Mouse (Mus musculus): ENCODE results near the gene Galk1. TPM values are rescaled to one million over a fixed set of nuclear protein-coding genes. Genes with fewer than 3 reads are reported as not detected.

Gene Galk1
- polyA plus RNA-seq, 1 experiment from 2014 or later, result 113 TPM

DNA sequence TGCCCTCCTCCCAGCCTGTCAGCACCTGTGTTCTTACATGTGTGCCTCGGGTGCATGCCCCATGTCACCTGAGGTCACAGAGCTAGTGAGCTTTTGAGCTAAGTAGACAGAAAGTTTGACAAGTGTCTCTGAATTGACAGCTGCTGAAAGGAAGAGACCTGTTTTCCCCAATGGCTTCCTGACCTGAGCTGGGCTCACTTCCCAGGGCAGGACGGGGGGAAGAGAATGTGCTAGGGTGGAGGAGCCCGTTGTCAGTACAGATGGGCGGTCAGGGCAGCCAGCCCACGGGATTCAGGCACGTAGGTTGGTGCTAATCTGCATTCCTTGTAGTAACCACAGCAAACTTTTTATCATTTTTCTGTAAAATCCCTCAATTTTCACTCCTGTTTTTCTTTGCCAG lies 28.1 kb upstream of the Galk1 start:
- H3K27me3 ChIP-seq (ENCODE audit: control insufficient read depth, insufficient read depth, low read length), result no peaks in the 10 kb centered on the region
- no peak overlapping the region for H3K9ac ChIP-seq (replicated peaks; ENCODE audit: low read length)
- no peak for DNase-seq (ENCODE audit: low spot score)
- no peaks in the 10 kb centered on the region for H3K9me3 ChIP-seq (replicated peaks; ENCODE audit: control insufficient read depth, low read length)
- ATAC-seq (replicated peaks; ENCODE audit: insufficient number of reproducible peaks, low FRiP score, low TSS enrichment, low read depth), result no peak
- no peak overlapping the region for H3K4me3 ChIP-seq (ENCODE audit: low read depth, low read length)
- H3K4me2 ChIP-seq (ENCODE audit: low read depth, low read length), result no peak overlapping the region
- no peak overlapping the region for H3K27ac ChIP-seq (replicated peaks; ENCODE audit: low read depth, low read length)
- peaks cover 9% of the 10 kb centered on the region for H3K36me3 ChIP-seq (replicated peaks; ENCODE audit: control insufficient read depth, insufficient read depth, low read depth, low read length)
- WGBS, result 90% methylated on average over 6 of the region's 6 CpGs
- H3K4me1 ChIP-seq (ENCODE audit: control insufficient read depth, insufficient read depth, low read length), result no peaks in the 10 kb centered on the region

DNA sequence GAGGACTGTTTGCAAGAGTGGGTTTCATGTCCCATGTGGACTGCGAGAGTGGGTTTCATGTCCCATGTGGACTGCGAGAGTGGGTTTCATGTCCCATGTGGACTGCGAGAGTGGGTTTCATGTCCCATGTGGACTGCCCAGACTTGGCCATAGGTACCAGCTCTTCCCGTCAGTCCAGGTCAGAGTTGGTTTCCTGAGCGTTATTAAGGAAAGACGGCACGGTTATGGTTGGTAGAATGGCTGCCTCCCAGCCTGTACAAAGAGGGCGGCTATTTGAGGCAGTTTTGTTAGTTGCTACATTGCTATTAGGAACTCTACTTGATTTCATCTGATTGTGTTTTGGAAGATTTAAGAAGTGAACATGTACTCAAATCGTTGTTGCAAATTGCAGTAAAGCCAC lies 25.3 kb upstream of the Galk1 start:
- 93% methylated on average over 9 of the region's 9 CpGs for WGBS
- no peaks in the 10 kb centered on the region for H3K27me3 ChIP-seq (ENCODE audit: control insufficient read depth, insufficient read depth, low read length)
- ATAC-seq (replicated peaks; ENCODE audit: insufficient number of reproducible peaks, low FRiP score, low TSS enrichment, low read depth) (no peak), DNase-seq (ENCODE audit: low spot score) (no peak)
- peaks cover 9% of the 10 kb centered on the region for H3K36me3 ChIP-seq (replicated peaks; ENCODE audit: control insufficient read depth, insufficient read depth, low read depth, low read length)
- no peak overlapping the region for H3K4me3 ChIP-seq (ENCODE audit: low read depth, low read length)
- no peaks in the 10 kb centered on the region for H3K4me1 ChIP-seq (ENCODE audit: control insufficient read depth, insufficient read depth, low read length)
- no peaks in the 10 kb centered on the region for H3K9me3 ChIP-seq (replicated peaks; ENCODE audit: control insufficient read depth, low read length)
- no peak overlapping the region for H3K27ac ChIP-seq (replicated peaks; ENCODE audit: low read depth, low read length)
- no peak overlapping the region for H3K4me2 ChIP-seq (ENCODE audit: low read depth, low read length)
- H3K9ac ChIP-seq (replicated peaks; ENCODE audit: low read length), result no peak overlapping the region

DNA sequence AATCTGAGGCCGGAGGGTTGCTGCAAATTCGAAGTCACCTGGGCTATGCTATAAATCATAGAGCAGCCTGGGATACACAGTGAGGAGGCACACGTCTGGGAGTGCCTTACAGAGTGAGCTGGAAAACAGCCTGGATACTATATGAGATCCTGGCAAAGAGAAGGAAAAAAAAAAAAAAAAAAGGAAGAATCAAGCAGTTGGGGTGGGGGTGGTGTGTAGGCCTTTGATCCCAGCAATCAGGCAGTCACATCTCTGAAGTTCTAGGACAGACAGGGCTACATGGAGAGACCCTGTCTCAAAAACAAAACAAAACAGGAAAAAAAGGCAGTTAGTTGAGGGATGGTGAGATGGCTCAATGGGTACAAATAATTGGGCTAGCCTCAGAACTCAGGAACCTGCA lies 24.2 kb upstream of the Galk1 start:
- Histone ChIP-seq H3K9me3 (replicated peaks; ENCODE audit: control insufficient read depth, low read length) (no peaks in the 10 kb centered on the region), H3K9ac (replicated peaks; ENCODE audit: low read length) (no peak overlapping the region), H3K4me2 (ENCODE audit: low read depth, low read length) (no peak overlapping the region), H3K4me1 (ENCODE audit: control insufficient read depth, insufficient read depth, low read length) (no peaks in the 10 kb centered on the region), H3K27me3 (ENCODE audit: control insufficient read depth, insufficient read depth, low read length) (no peaks in the 10 kb centered on the region), H3K27ac (replicated peaks; ENCODE audit: low read depth, low read length) (no peak overlapping the region), H3K36me3 (replicated peaks; ENCODE audit: control insufficient read depth, insufficient read depth, low read depth, low read length) (peaks cover 9% of the 10 kb centered on the region), H3K4me3 (ENCODE audit: low read depth, low read length) (no peak overlapping the region)
- no peak for ATAC-seq (replicated peaks; ENCODE audit: insufficient number of reproducible peaks, low FRiP score, low TSS enrichment, low read depth)
- no peak for DNase-seq (ENCODE audit: low spot score)
- WGBS, result 94% methylated on average over 3 of the region's 3 CpGs

DNA sequence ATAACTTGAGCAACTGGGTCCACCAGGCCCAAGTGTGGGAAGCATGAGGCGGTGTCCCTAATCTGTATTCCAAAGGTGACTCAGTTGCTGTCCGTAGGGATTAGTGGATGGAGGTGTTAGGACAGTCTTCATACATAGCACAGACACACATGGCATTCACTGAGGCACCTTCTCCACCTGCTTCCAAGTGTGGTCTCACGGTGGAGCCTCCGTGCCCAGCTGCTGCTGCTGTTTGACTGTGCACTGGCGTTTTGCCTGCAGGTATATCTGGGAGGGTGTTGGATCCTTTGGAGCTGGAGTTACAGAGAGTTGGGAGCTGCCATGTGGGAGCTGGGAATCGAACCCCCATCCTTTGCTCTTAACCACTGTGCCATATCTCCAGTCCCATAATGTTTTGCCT lies 22.1 kb upstream of the Galk1 start:
- H3K4me1 ChIP-seq (ENCODE audit: control insufficient read depth, insufficient read depth, low read length), result no peaks in the 10 kb centered on the region
- DNase-seq (ENCODE audit: low spot score) (no peak), ATAC-seq (replicated peaks; ENCODE audit: insufficient number of reproducible peaks, low FRiP score, low TSS enrichment, low read depth) (no peak)
- WGBS, result 96% methylated on average over 6 of the region's 6 CpGs
- H3K36me3 ChIP-seq (replicated peaks; ENCODE audit: control insufficient read depth, insufficient read depth, low read depth, low read length), result peaks cover 4% of the 10 kb centered on the region; the same call in 1 of the 2 replicates
- H3K9me3 ChIP-seq (replicated peaks; ENCODE audit: control insufficient read depth, low read length), result no peaks in the 10 kb centered on the region
- no peak overlapping the region for H3K27ac ChIP-seq (replicated peaks; ENCODE audit: low read depth, low read length)
- H3K4me3 ChIP-seq (ENCODE audit: low read depth, low read length), result no peak overlapping the region
- no peak overlapping the region for H3K4me2 ChIP-seq (ENCODE audit: low read depth, low read length)
- H3K9ac ChIP-seq (replicated peaks; ENCODE audit: low read length), result no peak overlapping the region
- H3K27me3 ChIP-seq (ENCODE audit: control insufficient read depth, insufficient read depth, low read length), result no peaks in the 10 kb centered on the region

DNA sequence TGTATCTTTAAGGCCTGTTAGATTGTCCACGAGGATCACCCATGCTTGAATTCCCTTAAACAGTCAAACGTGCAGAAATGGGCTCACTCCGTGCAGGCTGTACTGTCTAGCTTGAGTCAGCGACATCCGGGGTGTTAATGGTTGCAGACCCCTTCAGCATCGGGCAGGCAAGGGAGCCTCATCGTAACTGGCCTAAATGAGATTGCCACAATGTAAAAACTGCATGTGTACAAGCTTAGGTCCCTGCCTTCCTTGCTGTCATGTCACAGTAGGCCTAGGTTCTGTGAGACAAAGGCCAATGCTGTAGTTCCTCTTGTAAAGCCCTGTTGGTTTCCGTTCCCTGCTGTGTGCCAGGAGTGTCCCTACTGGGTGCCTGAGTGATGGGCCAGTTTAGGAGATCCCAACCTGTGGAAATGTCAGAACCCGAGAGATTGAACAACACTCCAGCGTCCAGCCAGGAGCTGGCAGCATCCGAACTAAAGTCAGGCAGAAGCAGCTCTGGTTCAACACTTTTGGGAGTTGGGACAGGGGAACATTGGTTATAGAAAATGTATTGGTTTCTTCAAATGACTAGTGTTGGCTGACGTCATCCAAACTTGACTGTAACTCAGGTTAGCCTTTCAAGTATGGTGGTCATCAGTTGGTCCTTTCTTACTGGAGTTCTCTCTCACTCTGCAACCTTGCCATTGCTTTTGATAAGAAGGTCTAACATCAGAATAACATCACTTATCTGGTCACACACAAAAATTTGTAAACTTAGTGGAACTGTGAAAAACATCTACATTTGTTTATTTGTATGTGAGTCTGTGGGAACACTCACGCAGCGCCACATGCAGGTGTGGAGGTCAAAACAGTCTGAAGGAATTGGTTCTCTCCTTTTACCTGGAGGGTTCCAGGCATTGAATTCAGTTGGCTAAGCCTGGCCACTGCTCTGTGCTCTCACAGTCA lies 18.7 kb upstream of the Galk1 start:
- Histone ChIP-seq H3K27ac (replicated peaks; ENCODE audit: low read depth, low read length) (peak overlapping the region; percentile 98), H3K4me1 (ENCODE audit: control insufficient read depth, insufficient read depth, low read length) (no peaks in the 10 kb centered on the region), H3K9me3 (replicated peaks; ENCODE audit: control insufficient read depth, low read length) (no peaks in the 10 kb centered on the region), H3K4me3 (ENCODE audit: low read depth, low read length) (peak overlapping the region; percentile 68), H3K9ac (replicated peaks; ENCODE audit: low read length) (peak overlapping the region; percentile 92), H3K4me2 (ENCODE audit: low read depth, low read length) (peak overlapping the region; percentile 74), H3K27me3 (ENCODE audit: control insufficient read depth, insufficient read depth, low read length) (no peaks in the 10 kb centered on the region), H3K36me3 (replicated peaks; ENCODE audit: control insufficient read depth, insufficient read depth, low read depth, low read length) (no peaks in the 10 kb centered on the region)
- peak; percentile 17; the same call in 1 of the 2 replicates for ATAC-seq (replicated peaks; ENCODE audit: insufficient number of reproducible peaks, low FRiP score, low TSS enrichment, low read depth)
- 27% methylated on average over 14 of the region's 14 CpGs for WGBS
- DNase-seq (ENCODE audit: low spot score), result peak; percentile 27

DNA sequence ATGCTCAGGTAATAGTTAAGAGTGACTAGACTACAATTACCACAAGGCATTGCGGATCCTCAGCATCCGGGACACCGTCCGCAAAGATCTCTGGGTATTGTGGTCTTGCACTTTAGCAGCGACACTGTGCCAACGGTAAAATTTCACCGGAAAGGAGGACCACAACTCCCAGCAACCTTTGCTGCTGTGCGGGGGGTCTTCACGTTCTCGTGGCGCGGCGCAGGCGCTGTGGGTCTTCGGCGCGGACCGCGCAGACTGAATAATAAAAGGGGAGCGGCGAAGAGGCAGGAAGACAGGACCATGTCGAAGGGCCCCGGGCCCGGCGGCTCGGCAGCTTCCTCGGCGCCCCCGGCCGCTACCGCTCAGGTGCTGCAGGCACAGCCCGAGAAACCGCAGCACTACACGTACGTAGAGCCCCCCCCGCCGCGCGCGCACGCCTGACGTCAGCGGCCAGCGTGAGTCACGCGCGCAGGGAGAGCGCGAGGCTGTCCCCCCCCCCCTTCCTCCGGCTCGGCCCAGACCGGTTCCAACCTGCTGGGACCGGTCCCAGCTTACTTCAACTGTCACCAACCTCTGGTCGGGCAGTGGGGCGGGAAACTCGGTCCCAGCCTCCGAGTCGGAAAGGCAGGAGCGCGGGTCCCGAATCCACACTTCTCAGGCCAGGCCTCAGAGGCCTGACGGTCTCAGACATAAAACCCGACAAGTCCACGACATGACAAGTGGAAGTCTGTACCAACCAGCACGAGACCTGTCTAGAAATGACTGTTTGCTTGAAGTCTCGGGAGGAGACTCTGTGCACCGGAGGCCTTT lies 17.8 kb upstream of the Galk1 start, which contains the start of gene Unk:
Gene Unk (plus strand): TSS at position 235 of the 810 bp plus-strand sequence.
- no peaks in the 10 kb centered on the region for H3K4me1 ChIP-seq (ENCODE audit: control insufficient read depth, insufficient read depth, low read length)
- WGBS, result under 1% methylated on average over 67 of the region's 67 CpGs

DNA sequence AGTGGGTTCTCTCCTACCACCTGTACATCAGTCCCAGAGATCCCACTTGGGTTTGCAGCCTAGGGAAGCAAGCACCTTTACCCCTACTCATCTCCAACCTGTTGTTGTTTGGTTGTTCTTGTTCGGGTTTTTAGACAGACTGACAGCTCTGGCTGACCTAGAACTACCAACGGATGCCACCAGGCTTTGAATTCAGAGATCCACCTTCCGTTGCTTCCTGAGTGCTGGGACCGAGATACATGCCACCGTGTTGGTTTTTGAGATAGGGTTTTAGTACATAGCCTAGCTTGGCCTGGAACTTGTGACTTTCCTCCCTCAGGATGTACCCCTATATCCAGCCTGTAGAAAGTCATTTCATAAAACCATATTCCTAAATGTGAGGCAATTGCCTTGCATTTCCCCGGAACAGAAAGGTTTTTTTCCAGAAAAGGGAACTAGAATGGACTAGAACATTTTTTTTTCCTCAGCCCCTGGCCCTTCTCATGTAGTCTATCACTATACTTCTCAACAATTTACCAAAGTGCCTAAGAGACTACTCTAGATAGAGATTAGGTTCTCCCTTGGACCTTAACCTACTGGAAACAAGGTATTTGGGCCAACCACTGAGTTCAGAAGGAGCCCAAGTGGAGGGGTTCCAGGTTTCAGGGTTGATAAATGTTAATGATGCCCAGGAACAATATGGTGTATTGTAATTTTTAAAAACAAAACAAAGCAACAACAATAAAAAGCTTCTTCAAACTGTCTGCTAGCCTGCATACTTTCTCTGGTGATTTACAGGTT lies 16.8 kb upstream of the Galk1 start:
- peak overlapping the region; percentile 65 for H3K4me2 ChIP-seq (ENCODE audit: low read depth, low read length)
- H3K36me3 ChIP-seq (replicated peaks; ENCODE audit: control insufficient read depth, insufficient read depth, low read depth, low read length), result no peaks in the 10 kb centered on the region
- ATAC-seq (replicated peaks; ENCODE audit: insufficient number of reproducible peaks, low FRiP score, low TSS enrichment, low read depth) (no peak; the same call in 1 of the 2 replicates), DNase-seq (ENCODE audit: low spot score) (no peak)
- no peak overlapping the region for H3K27ac ChIP-seq (replicated peaks; ENCODE audit: low read depth, low read length)
- H3K4me3 ChIP-seq (ENCODE audit: low read depth, low read length), result peak overlapping the region; percentile 68
- H3K4me1 ChIP-seq (ENCODE audit: control insufficient read depth, insufficient read depth, low read length), result no peaks in the 10 kb centered on the region
- no peaks in the 10 kb centered on the region for H3K9me3 ChIP-seq (replicated peaks; ENCODE audit: control insufficient read depth, low read length)
- peak overlapping the region; percentile 39 for H3K9ac ChIP-seq (replicated peaks; ENCODE audit: low read length)
- no peaks in the 10 kb centered on the region for H3K27me3 ChIP-seq (ENCODE audit: control insufficient read depth, insufficient read depth, low read length)
- WGBS, result 85% methylated on average over 6 of the region's 6 CpGs

More for the DNA sequence above, 17.8 kb upstream of the Galk1 start, which contains the start of gene Unk:
- Histone ChIP-seq H3K36me3 (replicated peaks; ENCODE audit: control insufficient read depth, insufficient read depth, low read depth, low read length) (no peaks in the 10 kb centered on the region), H3K27me3 (ENCODE audit: control insufficient read depth, insufficient read depth, low read length) (no peaks in the 10 kb centered on the region), H3K9me3 (replicated peaks; ENCODE audit: control insufficient read depth, low read length) (no peaks in the 10 kb centered on the region), H3K9ac (replicated peaks; ENCODE audit: low read length) (peak within 1 kb of the TSS; percentile 92), H3K27ac (replicated peaks; ENCODE audit: low read depth, low read length) (peak within 1 kb of the TSS; percentile 98), H3K4me2 (ENCODE audit: low read depth, low read length) (peak within 1 kb of the TSS; percentile 74), H3K4me3 (ENCODE audit: low read depth, low read length) (peak within 1 kb of the TSS; percentile 68)
- DNase-seq (ENCODE audit: low spot score) (peak; percentile 99), ATAC-seq (replicated peaks; ENCODE audit: insufficient number of reproducible peaks, low FRiP score, low TSS enrichment, low read depth) (peak; percentile 93)
